Mouse (Mus musculus) bone marrow, adult 2 months (tissue): ENCODE measurements around the gene BC035947. TPM values are rescaled to one million over a fixed set of nuclear protein-coding genes. Genes with fewer than 3 reads are reported as not detected.
"Not testable (repeated sequence)": the region's sequence is repeated elsewhere in the genome, so short reads cannot be mapped to it uniquely, and the experiment has no call there.

Source experiments
- H3K27ac ChIP-seq: fragments of 200-500 bp; 2 replicates; pipeline ENCODE4 v1.5.1; 2012; ENCODE audit warnings: low read depth, mild to moderate bottlenecking, control low read depth, inconsistent platforms, low read length; ENCODE audit not compliant: control insufficient read depth, poor library complexity, insufficient read depth
- H3K4me1 ChIP-seq: fragments of 200-500 bp; 2 replicates; pipeline ENCODE4 v1.6.1; 2011; ENCODE audit warnings: low read length; ENCODE audit not compliant: control insufficient read depth, insufficient read depth
- H3K4me3 ChIP-seq: fragments of 200-500 bp; replicated peaks from 2 replicates; pipeline ENCODE3; 2011; ENCODE audit warnings: mild to moderate bottlenecking, low read depth, low read length, control low read depth; ENCODE audit not compliant: control insufficient read depth
- CTCF ChIP-seq: fragments of 200-500 bp; IDR thresholded peaks from 2 replicates; pipeline ENCODE4 v1.5.1; 2011; ENCODE audit warnings: low read length, control low read depth; ENCODE audit not compliant: control insufficient read depth, insufficient read depth
- POLR2A ChIP-seq: fragments of 200-500 bp; IDR thresholded peaks from 2 replicates; pipeline ENCODE4 v1.6.1; 2011; ENCODE audit warnings: low read depth, mild to moderate bottlenecking, control low read depth, low read length, borderline replicate concordance; ENCODE audit not compliant: control insufficient read depth
- WGBS: fragments of 180-500 bp; shearing (Covaris S2); methylation state at CpG from one replicate; pipeline ENCODE4 v1.1.7; 2018; 5-methylcytosine and 5-hydroxymethylcytosine counted together
- polyA plus RNA-seq: library from polyadenylated mRNA; stranded (reverse); fragments of >200 nt; gene quantifications from 2 replicates; pipeline ENCODE4 v1.2.4, GENCODE M21; 2011; ENCODE audit warnings: low replicate concordance; ENCODE audit not compliant: missing spikeins, insufficient read depth, insufficient read length

Gene BC035947
- polyA plus RNA-seq, 1 experiment, result not detected

- 74% methylated on average over 7 of the region's 7 CpGs for WGBS
- TF ChIP-seq POLR2A, result no peak
- TF ChIP-seq CTCF, result no peak
- no peak overlapping the region for H3K4me3 ChIP-seq
- H3K27ac ChIP-seq, result no peak overlapping the region
- no peaks in the 10 kb centered on the region for H3K4me1 ChIP-seq
These were observed 6.9 kb upstream of the BC035947 start for GRCm38 (mm10) chr1:78518907-78519306.

GRCm38 (mm10) chr1:78512756-78513155 is 798 bp upstream of the BC035947 start:
- Histone ChIP-seq H3K4me3 (no peak overlapping the region), H3K27ac (no peak overlapping the region), H3K4me1 (no peaks in the 10 kb centered on the region)
- TF ChIP-seq POLR2A (no peak), CTCF (no peak)
- 73% methylated on average over 8 of the region's 8 CpGs for WGBS

GRCm38 (mm10) chr1:78510862-78511261 is 1.1 kb downstream of the BC035947 start, which contains the start of gene Mogat1:
TSS of gene Mogat1 (plus strand) at chr1:78510991.
- TF ChIP-seq CTCF, result no peak
- TF ChIP-seq POLR2A, result no peak
- 71% methylated on average over 5 of the region's 5 CpGs for WGBS
- no peak within 1 kb of the TSS for H3K4me3 ChIP-seq

GRCm38 (mm10) chr1:78507137-78507536 is 4.8 kb downstream of the BC035947 start:
- TF ChIP-seq POLR2A, result no peak
- TF ChIP-seq CTCF, result no peak
- no peak overlapping the region for H3K27ac ChIP-seq
- no peaks in the 10 kb centered on the region for H3K4me1 ChIP-seq
- 37% methylated on average over 1 of the region's 1 CpGs for WGBS
- H3K4me3 ChIP-seq, result no peak overlapping the region

More at GRCm38 (mm10) chr1:78510862-78511261, 1.1 kb downstream of the BC035947 start, which contains the start of gene Mogat1:
- Histone ChIP-seq H3K27ac (no peak within 1 kb of the TSS), H3K4me1 (no peaks in the 10 kb centered on the region)

GRCm38 (mm10) chr1:78502527-78502926 is 9.4 kb downstream of the BC035947 start:
- Histone ChIP-seq H3K4me1 (no peaks in the 10 kb centered on the region), H3K27ac (no peak overlapping the region), H3K4me3 (no peak overlapping the region)
- WGBS, result 86% methylated on average over 6 of the region's 6 CpGs
- TF ChIP-seq POLR2A (no peak), CTCF (no peak)

- 83% methylated on average over 12 of the region's 12 CpGs for WGBS
- not testable (repeated sequence) for H3K27ac ChIP-seq, H3K4me1 ChIP-seq, H3K4me3 ChIP-seq
These were observed 10.1 kb downstream of the BC035947 start for GRCm38 (mm10) chr1:78501856-78502255.

- H3K4me1 ChIP-seq, result no peaks in the 10 kb centered on the region
- no peak for TF ChIP-seq POLR2A
- TF ChIP-seq CTCF, result no peak
- no peak overlapping the region for H3K27ac ChIP-seq
- 85% methylated on average over 16 of the region's 16 CpGs for WGBS
- no peak overlapping the region for H3K4me3 ChIP-seq
These were observed 10.9 kb downstream of the BC035947 start for GRCm38 (mm10) chr1:78501036-78501435.

GRCm38 (mm10) chr1:78490143-78490542 is 21.8 kb downstream of the BC035947 start:
- no peak overlapping the region for H3K27ac ChIP-seq
- 31% methylated on average over 1 of the region's 1 CpGs for WGBS
- no peak overlapping the region for H3K4me3 ChIP-seq
- no peak for TF ChIP-seq CTCF
- no peak for TF ChIP-seq POLR2A
- H3K4me1 ChIP-seq, result peaks cover 4% of the 10 kb centered on the region; the same call in 1 of the 2 replicates
